Mouse (Mus musculus) intestine, embryonic 16.5 days (tissue): ENCODE data around the gene Igfbp7. TPM values are rescaled to one million over a fixed set of nuclear protein-coding genes. Genes with fewer than 3 reads are reported as not detected.

ENCODE experiments used
- ATAC-seq: fragments of 200-750 bp; cut with Nextera tagmentation; 2 replicates; pipeline ENCODE4 v1.8.0; 2017; ENCODE audit warnings: moderate TSS enrichment, moderate library complexity
- H3K27ac ChIP-seq: fragments of 300-500 bp; sonication (generic); 2 replicates; pipeline ENCODE4 v1.5.1; 2014; ENCODE audit warnings: mild to moderate bottlenecking, low read length
- H3K27me3 ChIP-seq: fragments of 300-500 bp; sonication (generic); replicated peaks from 2 replicates; pipeline ENCODE4 v1.6.1; 2014; ENCODE audit warnings: low read length, control low read depth, mixed read lengths; ENCODE audit not compliant: control insufficient read depth, insufficient read depth
- H3K36me3 ChIP-seq: fragments of 300-500 bp; sonication (generic); 2 replicates; pipeline ENCODE4 v1.6.1; 2014; ENCODE audit warnings: low read length, control low read depth; ENCODE audit not compliant: control insufficient read depth, insufficient read depth
- H3K4me1 ChIP-seq: fragments of 300-500 bp; sonication (generic); 2 replicates; pipeline ENCODE4 v1.6.1; 2014; ENCODE audit warnings: low read length, control low read depth, mixed read lengths; ENCODE audit not compliant: control insufficient read depth, insufficient read depth
- H3K4me2 ChIP-seq: fragments of 300-500 bp; sonication (generic); 2 replicates; pipeline ENCODE4 v1.6.1; 2014; ENCODE audit warnings: low read depth, low read length, control low read depth
- H3K4me3 ChIP-seq: fragments of 300-500 bp; sonication (generic); 2 replicates; pipeline ENCODE4 v1.5.1; 2014; ENCODE audit warnings: mild to moderate bottlenecking, low read length
- H3K9ac ChIP-seq: fragments of 300-500 bp; sonication (generic); 2 replicates; pipeline ENCODE4 v1.6.1; 2014; ENCODE audit warnings: low read depth, low read length
- H3K9me3 ChIP-seq: fragments of 300-500 bp; sonication (generic); 2 replicates; pipeline ENCODE4 v1.6.1; 2016; ENCODE audit warnings: low read length, control low read depth; ENCODE audit not compliant: control insufficient read depth
- WGBS: fragments of 180-500 bp; shearing (Covaris S2); extraction: QIAGEN DNeasy Blood & Tissue Kit; methylation state at CpG from one replicate; pipeline ENCODE4 v1.1.7; 2014; 5-methylcytosine and 5-hydroxymethylcytosine counted together
- polyA plus RNA-seq: library from polyadenylated mRNA; unstranded; fragments of >200 nt; fragmentation: Nextera tagmentation; extraction: Ambion mirVana; gene quantifications from 2 replicates; pipeline ENCODE4 v1.2.1, GENCODE M21; 2015

The Igfbp7 gene
- polyA plus RNA-seq, 1 experiment from 2014 or later: 85.2 TPM

DNA sequence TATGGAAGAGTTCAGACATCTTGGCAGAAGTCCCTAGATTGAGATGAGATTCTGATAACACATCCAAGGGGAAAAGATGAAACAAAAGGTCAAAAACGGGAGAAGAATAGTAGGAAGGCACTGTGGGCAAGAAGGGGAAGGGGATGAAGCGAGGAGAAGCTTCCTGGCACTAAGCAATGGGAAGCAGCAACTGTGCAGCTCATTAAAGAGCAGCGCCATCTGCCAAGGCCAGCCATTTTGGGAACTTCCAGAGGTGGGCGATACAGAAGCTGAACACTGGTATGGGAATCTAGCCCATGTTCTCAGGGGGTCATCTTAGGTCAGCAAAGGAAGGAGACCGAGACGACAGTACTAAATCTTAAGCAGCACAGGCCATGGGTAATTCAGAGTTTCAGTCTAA, 44.2 kb downstream of the Igfbp7 start:
- Histone ChIP-seq H3K27me3 (no peaks in the 10 kb centered on the region), H3K27ac (no peak overlapping the region), H3K9me3 (no peaks in the 10 kb centered on the region), H3K4me3 (no peak overlapping the region), H3K36me3 (no peaks in the 10 kb centered on the region), H3K4me2 (no peak overlapping the region), H3K4me1 (peaks cover 11% of the 10 kb centered on the region), H3K9ac (no peak overlapping the region)
- ATAC-seq: no peak
- 73% methylated on average over 6 of the region's 6 CpGs for WGBS

DNA sequence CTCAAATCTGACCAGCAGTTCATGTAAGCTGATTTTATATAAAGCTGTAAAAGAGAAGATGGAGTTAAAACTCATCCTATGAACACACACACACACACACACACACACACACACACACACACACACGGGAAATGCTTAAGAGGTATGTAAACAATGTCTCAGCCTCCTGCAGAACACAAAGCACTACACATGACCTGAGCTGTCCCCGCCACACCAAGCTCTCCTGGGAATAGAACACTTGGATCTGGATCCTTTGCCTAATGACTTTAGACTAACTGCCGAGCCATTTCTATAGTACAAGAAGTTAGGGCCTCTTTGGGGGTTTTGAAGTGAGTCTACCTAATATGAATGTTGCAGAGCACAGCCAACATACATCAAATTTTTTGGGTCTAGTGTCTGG, 45.7 kb downstream of the Igfbp7 start:
- H3K9ac ChIP-seq: no peak overlapping the region
- ATAC-seq: no peak
- H3K4me2 ChIP-seq: no peak overlapping the region
- H3K27ac ChIP-seq: no peak overlapping the region
- no peaks in the 10 kb centered on the region for H3K27me3 ChIP-seq
- no peaks in the 10 kb centered on the region for H3K9me3 ChIP-seq
- H3K36me3 ChIP-seq: no peaks in the 10 kb centered on the region
- peaks cover 15% of the 10 kb centered on the region for H3K4me1 ChIP-seq
- WGBS: 46% methylated on average over 3 of the region's 3 CpGs
- no peak overlapping the region for H3K4me3 ChIP-seq

DNA sequence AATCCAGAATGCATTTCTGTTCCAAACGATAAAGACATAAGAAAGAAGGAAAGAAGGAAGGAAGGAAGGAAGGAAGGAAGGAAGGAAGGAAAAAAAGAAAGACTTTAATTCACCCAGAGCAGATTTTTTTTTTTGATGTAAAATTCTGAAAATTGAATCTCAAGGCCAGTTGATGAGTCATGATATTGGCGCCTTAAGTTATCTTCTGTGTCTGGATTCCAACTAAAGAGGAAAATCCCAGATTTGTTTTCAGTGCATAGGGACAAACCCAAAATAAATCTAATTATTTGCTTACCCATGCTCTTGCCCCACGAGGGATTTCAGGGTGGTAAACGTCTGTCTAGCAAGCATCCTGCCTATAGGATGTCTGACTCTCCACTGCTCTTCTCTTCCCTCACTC, 46.8 kb downstream of the Igfbp7 start:
- H3K4me2 ChIP-seq: no peak overlapping the region
- no peak for ATAC-seq
- no peaks in the 10 kb centered on the region for H3K36me3 ChIP-seq
- no peak overlapping the region for H3K27ac ChIP-seq
- no peak overlapping the region for H3K4me3 ChIP-seq
- H3K9me3 ChIP-seq: no peaks in the 10 kb centered on the region
- H3K27me3 ChIP-seq: no peaks in the 10 kb centered on the region
- H3K4me1 ChIP-seq: peaks cover 18% of the 10 kb centered on the region
- 59% methylated on average over 4 of the region's 4 CpGs for WGBS
- no peak overlapping the region for H3K9ac ChIP-seq

DNA sequence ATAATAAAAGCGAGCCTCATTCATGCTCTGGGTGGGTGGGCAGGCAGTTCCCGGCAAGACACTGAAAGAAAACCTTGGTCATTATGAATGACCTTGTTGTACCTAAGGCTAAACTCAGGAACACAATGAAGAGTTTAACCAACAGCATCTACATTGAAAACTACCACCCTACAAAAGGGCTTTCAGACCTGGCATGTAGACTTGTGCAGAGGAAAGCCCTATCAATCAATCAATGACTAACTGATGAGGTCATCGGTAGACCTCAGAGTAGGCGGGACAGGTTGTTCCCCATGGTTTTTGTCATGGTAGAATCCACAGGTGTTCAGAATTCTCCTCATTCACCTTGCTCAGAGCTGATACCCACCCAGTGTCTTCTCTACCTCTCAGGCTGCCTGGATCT, 47.9 kb downstream of the Igfbp7 start:
- Histone ChIP-seq H3K36me3 (no peaks in the 10 kb centered on the region), H3K4me3 (no peak overlapping the region), H3K9ac (no peak overlapping the region), H3K9me3 (no peaks in the 10 kb centered on the region), H3K27ac (no peak overlapping the region), H3K4me1 (peaks cover 25% of the 10 kb centered on the region), H3K4me2 (no peak overlapping the region), H3K27me3 (no peaks in the 10 kb centered on the region)
- 91% methylated on average over 4 of the region's 4 CpGs for WGBS
- no peak for ATAC-seq

DNA sequence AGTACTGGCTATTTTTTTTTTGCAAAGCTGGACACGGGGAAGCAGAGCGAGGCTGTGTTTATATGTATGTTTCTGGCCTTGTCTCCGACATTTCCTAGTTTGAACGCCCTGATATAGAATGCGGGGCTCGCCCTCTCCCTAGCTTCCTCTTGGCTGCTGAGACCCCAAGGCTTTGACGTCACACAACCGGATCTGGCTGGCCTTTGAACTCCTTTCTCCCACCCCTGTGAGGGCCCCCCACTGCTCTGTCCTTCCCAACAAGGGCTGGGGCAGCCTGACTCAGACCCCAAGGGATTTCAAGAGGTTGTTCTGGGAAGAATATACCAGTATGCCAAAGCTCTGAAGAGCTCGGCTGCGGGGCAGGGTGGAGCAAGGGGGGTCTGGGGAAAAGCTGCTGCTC, 49.5 kb downstream of the Igfbp7 start:
- peak overlapping the region; percentile 76 for H3K27ac ChIP-seq
- 3% methylated on average over 10 of the region's 10 CpGs for WGBS
- peak overlapping the region; percentile 50 for H3K4me3 ChIP-seq
- H3K9me3 ChIP-seq: no peaks in the 10 kb centered on the region
- peaks cover 21% of the 10 kb centered on the region for H3K4me1 ChIP-seq
- H3K9ac ChIP-seq: peak overlapping the region; percentile 56
- no peaks in the 10 kb centered on the region for H3K27me3 ChIP-seq
- ATAC-seq: peak; percentile 60
- no peaks in the 10 kb centered on the region for H3K36me3 ChIP-seq
- peak overlapping the region; percentile 65 for H3K4me2 ChIP-seq

DNA sequence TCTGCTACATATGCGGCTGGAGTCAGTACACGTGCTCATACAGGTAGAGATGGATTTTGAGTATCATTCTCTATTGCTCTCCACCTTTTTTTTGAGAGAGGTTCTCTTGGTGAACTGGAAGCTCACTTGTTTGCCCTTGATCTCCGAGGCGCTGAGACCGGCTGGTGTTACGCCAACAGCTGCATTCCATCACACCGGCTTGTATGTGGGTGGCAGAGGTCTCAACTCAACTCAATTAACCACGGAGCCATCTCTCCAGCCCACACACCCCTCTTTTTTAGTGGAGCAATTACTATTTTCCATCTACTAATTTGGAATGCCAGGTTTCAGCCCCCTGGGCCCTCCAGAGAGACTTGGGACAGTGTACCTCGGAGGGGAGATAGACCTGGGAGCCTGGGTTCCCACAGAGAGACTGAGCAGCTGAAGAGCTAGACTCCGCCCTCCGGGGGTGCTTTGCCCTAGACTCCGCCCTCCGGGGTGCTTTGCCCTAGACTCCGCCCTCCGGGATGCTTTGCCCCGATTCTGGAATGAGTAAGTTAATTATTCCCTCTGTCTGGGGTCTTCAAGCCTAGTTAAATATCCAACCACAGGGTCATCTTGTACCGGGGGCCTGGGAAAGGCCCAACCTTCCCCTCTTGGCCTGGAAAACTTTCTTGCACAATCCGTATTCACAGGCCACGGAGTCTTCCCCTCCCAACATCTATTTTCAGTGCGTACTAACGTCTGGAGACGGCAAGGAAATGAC, 50.3 kb downstream of the Igfbp7 start:
- Histone ChIP-seq H3K4me2 (peak overlapping the region; percentile 65), H3K27ac (peak overlapping the region; percentile 76), H3K9me3 (no peaks in the 10 kb centered on the region), H3K27me3 (no peaks in the 10 kb centered on the region), H3K9ac (peak overlapping the region; percentile 56), H3K36me3 (no peaks in the 10 kb centered on the region), H3K4me3 (peak overlapping the region; percentile 50), H3K4me1 (peaks cover 21% of the 10 kb centered on the region)
- ATAC-seq: peak; percentile 86
- whole genome bisulfite sequencing: 18% methylated on average over 22 of the region's 22 CpGs

DNA sequence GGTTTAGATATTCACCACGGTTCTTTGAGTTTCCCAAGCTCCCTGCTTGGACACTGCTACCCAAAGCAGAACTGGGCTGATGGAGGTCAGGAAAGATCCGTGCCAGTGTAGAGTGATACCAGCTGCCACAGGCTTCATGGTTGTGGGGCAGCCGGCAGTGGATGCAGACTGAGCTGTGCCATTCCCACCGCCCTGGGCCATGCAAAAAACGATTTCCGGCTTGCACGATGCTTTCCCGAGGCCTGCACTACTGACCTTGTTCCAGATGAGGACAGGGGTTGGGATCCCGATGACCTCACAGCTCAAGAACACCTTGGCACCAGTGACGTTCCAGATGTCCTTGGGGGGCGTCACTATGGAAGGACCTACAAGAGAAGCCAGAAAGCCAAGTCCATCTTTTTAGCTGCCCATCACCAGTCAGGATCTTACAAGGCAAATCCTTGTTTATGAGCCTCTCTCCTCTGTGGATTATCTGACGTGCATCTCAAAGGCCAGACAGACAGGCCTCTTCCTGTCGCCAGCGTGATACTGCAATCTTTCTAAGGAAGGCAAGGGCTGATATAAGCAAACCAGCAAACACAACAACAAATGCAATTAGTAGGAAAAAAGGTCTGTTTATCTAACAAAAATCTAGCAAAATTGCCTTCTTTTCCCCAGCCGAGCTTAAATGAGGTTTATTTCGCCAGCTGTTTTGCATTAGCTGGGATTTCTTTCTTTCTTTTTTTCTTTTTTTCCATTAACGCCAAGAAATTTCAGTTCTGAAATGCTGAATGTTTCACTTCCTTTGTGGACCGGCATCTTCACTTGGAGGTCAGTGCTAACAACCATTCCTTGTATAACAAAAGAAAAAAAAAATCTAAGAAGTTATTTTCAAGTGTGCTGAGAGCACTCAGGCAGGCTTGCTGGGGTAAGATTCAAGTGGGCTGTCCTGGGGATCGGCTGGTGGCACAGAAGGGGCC, 52.3 kb downstream of the Igfbp7 start:
- no peaks in the 10 kb centered on the region for H3K27me3 ChIP-seq
- H3K4me1 ChIP-seq: peaks cover 21% of the 10 kb centered on the region
- peak overlapping the region; percentile 73 for H3K27ac ChIP-seq
- no peak overlapping the region for H3K4me2 ChIP-seq
- WGBS: 72% methylated on average over 19 of the region's 19 CpGs
- no peaks in the 10 kb centered on the region for H3K9me3 ChIP-seq
- H3K4me3 ChIP-seq: no peak overlapping the region
- 0 out of 2 replicates have a peak, but pooled peaks cover 4% of the 10 kb centered on the region for H3K36me3 ChIP-seq
- H3K9ac ChIP-seq: no peak overlapping the region
- ATAC-seq: no peak

DNA sequence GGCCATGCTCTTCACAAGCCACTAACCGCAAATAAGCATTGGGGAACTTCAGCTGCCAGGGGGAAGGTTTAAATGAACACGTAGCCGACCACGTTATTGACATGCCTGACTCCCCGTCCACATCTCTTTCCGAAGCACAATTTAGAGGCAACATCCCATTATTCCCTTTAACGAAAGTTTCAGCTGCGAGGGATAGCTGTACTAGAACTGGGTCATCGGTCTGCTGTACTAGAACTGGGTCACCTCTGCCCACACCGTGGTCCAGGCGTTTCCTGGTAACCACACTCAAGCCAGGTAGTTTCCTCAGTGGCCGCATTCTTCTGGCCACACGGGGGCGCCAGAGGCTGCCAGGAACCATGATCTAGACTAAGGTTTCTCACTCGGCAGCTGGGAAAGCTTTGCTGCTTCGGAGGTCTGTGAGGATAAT, 53.5 kb downstream of the Igfbp7 start:
- peak; percentile 49 for ATAC-seq
- Histone ChIP-seq H3K27ac (no peak overlapping the region), H3K27me3 (no peaks in the 10 kb centered on the region), H3K9me3 (no peaks in the 10 kb centered on the region), H3K4me3 (peak overlapping the region; percentile 21; the same call in 1 of the 2 replicates), H3K36me3 (peaks cover 6% of the 10 kb centered on the region; the same call in 1 of the 2 replicates), H3K4me1 (peaks cover 21% of the 10 kb centered on the region), H3K9ac (no peak overlapping the region), H3K4me2 (peak overlapping the region; percentile 58)
- 6% methylated on average over 16 of the region's 16 CpGs for WGBS

DNA sequence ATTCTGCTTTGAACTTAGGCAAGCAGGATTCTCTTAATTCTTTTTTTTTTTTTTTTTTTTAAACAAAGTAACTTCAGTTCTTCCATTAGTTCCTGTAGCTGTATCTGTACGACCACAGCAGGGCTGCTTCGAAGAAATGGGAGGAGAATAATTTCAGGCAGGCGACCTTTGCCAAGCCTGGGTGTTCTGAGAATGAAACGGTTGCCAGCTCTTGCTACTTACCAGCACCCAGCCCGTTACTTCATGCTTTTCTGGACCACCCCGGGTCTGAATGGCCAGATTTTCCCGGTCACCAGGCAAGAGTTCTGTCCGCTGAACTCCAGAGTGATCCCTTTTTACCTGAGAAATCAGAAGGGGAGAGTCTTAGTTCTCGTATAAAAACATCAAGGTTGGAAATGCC, 56.1 kb downstream of the Igfbp7 start:
- Histone ChIP-seq H3K4me1 (peaks cover 10% of the 10 kb centered on the region; the same call in 1 of the 2 replicates), H3K9ac (no peak overlapping the region), H3K9me3 (no peaks in the 10 kb centered on the region), H3K4me3 (no peak overlapping the region), H3K36me3 (peaks cover 20% of the 10 kb centered on the region), H3K27ac (no peak overlapping the region), H3K27me3 (no peaks in the 10 kb centered on the region), H3K4me2 (no peak overlapping the region)
- ATAC-seq: no peak
- WGBS: 77% methylated on average over 9 of the region's 9 CpGs
